In genomic region chr2:130425112-130425511, GRCm38 (mm10) we compare ENCODE assay signal across 9 mouse cellular contexts. TPM values are rescaled to one million over a fixed set of nuclear protein-coding genes. Genes with fewer than 3 reads are reported as not detected.
DNase-seq lines count a peak whose midpoint lies in the region; ATAC-seq and TF ChIP-seq lines count a peak whose summit lies in the region.
"Had no signal": no experiment of that assay in that cellular context is flagged by ENCODE, and none has a peak within 500 bp of the region (broad histone marks: within the 10 kb centered on the region; RNA-seq: fewer than 3 reads in every experiment).

No protein-coding gene starts in this region.

- H3K27me3 ChIP-seq in liver, adult 2 months (ENCODE audit: control insufficient read depth, insufficient read depth, low read length) = no peaks in the 10 kb centered on the region
- no peaks in the 10 kb centered on the region for H3K27me3 ChIP-seq in embryonic facial prominence, embryonic 10.5 days (replicated peaks; ENCODE audit: low read depth, poor library complexity, severe bottlenecking)
- H3K27me3 ChIP-seq in intestine, embryonic 16.5 days (replicated peaks; ENCODE audit: control insufficient read depth, insufficient read depth, low read length) = no peaks in the 10 kb centered on the region
- H3K27me3 ChIP-seq in neural tube, embryonic 12.5 days (replicated peaks) = no peaks in the 10 kb centered on the region

- TF ChIP-seq POLR2A in liver, adult 2 months (IDR thresholded peaks at IDR 0.05; ENCODE audit: extremely low read depth, insufficient read depth, low read length) = no peak

- peak overlapping the region; percentile 92 for H3K4me2 ChIP-seq in intestine, embryonic 16.5 days (ENCODE audit: low read depth, low read length)
- H3K4me2 ChIP-seq in neural tube, embryonic 12.5 days (replicated peaks) = peak overlapping the region; percentile 72

- H3K27ac ChIP-seq in liver, adult 2 months (replicated peaks; ENCODE audit: insufficient read depth, low read depth, low read length) = no peak overlapping the region
- H3K27ac ChIP-seq in embryonic facial prominence, embryonic 10.5 days (replicated peaks) = peak overlapping the region; percentile 96
- H3K27ac ChIP-seq in intestine, embryonic 16.5 days (ENCODE audit: low read length) = peak overlapping the region; percentile 90
- no peak overlapping the region for H3K27ac ChIP-seq in neural tube, embryonic 12.5 days

- H3K4me3 ChIP-seq in liver, adult 2 months (ENCODE audit: insufficient read depth, low read depth, low read length) = peak overlapping the region; percentile 84; the same call in 1 of the 2 replicates
- peak overlapping the region; percentile 78 for H3K4me3 ChIP-seq in embryonic facial prominence, embryonic 10.5 days
- peak overlapping the region; percentile 94 for H3K4me3 ChIP-seq in intestine, embryonic 16.5 days (ENCODE audit: low read length)
- H3K4me3 ChIP-seq in neural tube, embryonic 12.5 days = peak overlapping the region; percentile 76

- DNase-seq in liver, adult 2 months (ENCODE audit: extremely low read depth, low read depth, low spot score) = no peak
- DNase-seq in liver = no peak
- no peak for DNase-seq in embryonic facial prominence, embryonic 10.5 days (ENCODE audit: low spot score)
- no peak for DNase-seq in adrenal gland, adult 8-10 months
- DNase-seq in urinary bladder, adult 18-20 months (ENCODE audit: low spot score in 2 of 2) = no peak
- DNase-seq in thymus, postnatal 14 days = no peak

- no peaks in the 10 kb centered on the region for H3K9me3 ChIP-seq in embryonic facial prominence, embryonic 10.5 days
- H3K9me3 ChIP-seq in intestine, embryonic 16.5 days (ENCODE audit: control insufficient read depth, low read length) = no peaks in the 10 kb centered on the region
- no peaks in the 10 kb centered on the region for H3K9me3 ChIP-seq in neural tube, embryonic 12.5 days

- H3K9ac ChIP-seq in liver, adult 2 months (ENCODE audit: low read depth, low read length) = peak overlapping the region; percentile 82
- peak overlapping the region; percentile 91 for H3K9ac ChIP-seq in intestine, embryonic 16.5 days (ENCODE audit: low read depth, low read length)
- peak overlapping the region; percentile 77 for H3K9ac ChIP-seq in neural tube, embryonic 12.5 days

- H3K36me3 ChIP-seq in liver, adult 2 months (ENCODE audit: control insufficient read depth, insufficient read depth, low read length) = no peaks in the 10 kb centered on the region
- peaks cover 46% of the 10 kb centered on the region for H3K36me3 ChIP-seq in embryonic facial prominence, embryonic 10.5 days (replicated peaks)
- H3K36me3 ChIP-seq in intestine, embryonic 16.5 days (ENCODE audit: control insufficient read depth, insufficient read depth, low read length) = 0 out of 2 replicates have a peak, but pooled peaks cover 4% of the 10 kb centered on the region
- H3K36me3 ChIP-seq in neural tube, embryonic 12.5 days = no peaks in the 10 kb centered on the region

- 38% methylated on average over 5 of the region's 5 CpGs for WGBS in liver, adult 2 months
- 64% methylated on average over 5 of the region's 5 CpGs for WGBS in embryonic facial prominence, embryonic 10.5 days
- WGBS in intestine, embryonic 16.5 days = 37% methylated on average over 5 of the region's 5 CpGs
- 53% methylated on average over 5 of the region's 5 CpGs for WGBS in neural tube, embryonic 12.5 days

- H3K79me2 ChIP-seq in liver, adult 2 months (ENCODE audit: control insufficient read depth, insufficient read depth, low read length) = peaks cover 3% of the 10 kb centered on the region; the same call in 1 of the 2 replicates

- no peak for TF ChIP-seq CTCF in liver, adult 2 months (IDR thresholded peaks at IDR 0.05; ENCODE audit: low read depth, low read length)

- peaks cover 5% of the 10 kb centered on the region for H3K4me1 ChIP-seq in liver, adult 2 months (ENCODE audit: control insufficient read depth, insufficient read depth, low read length)
- peaks cover 30% of the 10 kb centered on the region for H3K4me1 ChIP-seq in embryonic facial prominence, embryonic 10.5 days
- H3K4me1 ChIP-seq in intestine, embryonic 16.5 days (ENCODE audit: control insufficient read depth, insufficient read depth, low read length) = peaks cover 13% of the 10 kb centered on the region
- H3K4me1 ChIP-seq in neural tube, embryonic 12.5 days = peaks cover 22% of the 10 kb centered on the region

- ATAC-seq in intestine, embryonic 16.5 days = no peak
- ATAC-seq in neural tube, embryonic 12.5 days (ENCODE audit: low FRiP score, low read depth) = no peak

RNA-seq across cellular contexts. Expression of gene Pced1a, which starts 0.6 kb away (rescaled TPM):
- total RNA-seq in liver, adult 2 months (2014; rRNA removed) = 6.3 and 7.2 TPM in 2 replicates
- 23.3 and 29.0 TPM in 2 replicates for polyA plus RNA-seq in liver, adult 2 months (2012; rRNA removed)
- 13.9 and 14.0 TPM in 2 replicates for polyA plus RNA-seq in embryonic facial prominence, embryonic 10.5 days (2016; fragmentation: Nextera tagmentation; extraction: Ambion mirVana)
- polyA plus RNA-seq in intestine, embryonic 16.5 days (2015; fragmentation: Nextera tagmentation; extraction: Ambion mirVana) = 10.7 and 13.2 TPM in 2 replicates
- 11.8 TPM in 2 replicates for polyA plus RNA-seq in neural tube, embryonic 12.5 days (2016; fragmentation: Nextera tagmentation; extraction: Ambion mirVana)
- total RNA-seq in adrenal gland, adult 8-10 months (2022) = 10 to 100 TPM; 17.4 to 24.5 (median 19.7) TPM

RNA-seq across cellular contexts. Expression of gene Vps16, which starts 1.0 kb away (rescaled TPM):
- 25.6 and 27.2 TPM in 2 replicates for total RNA-seq in liver, adult 2 months (2014; rRNA removed)
- polyA plus RNA-seq in liver, adult 2 months (2012; rRNA removed) = 22.6 and 43.2 TPM in 2 replicates
- polyA plus RNA-seq in embryonic facial prominence, embryonic 10.5 days (2016; fragmentation: Nextera tagmentation; extraction: Ambion mirVana) = 112 and 122 TPM in 2 replicates
- 75.0 and 81.5 TPM in 2 replicates for polyA plus RNA-seq in intestine, embryonic 16.5 days (2015; fragmentation: Nextera tagmentation; extraction: Ambion mirVana)
- 104 and 120 TPM in 2 replicates for polyA plus RNA-seq in neural tube, embryonic 12.5 days (2016; fragmentation: Nextera tagmentation; extraction: Ambion mirVana)
- total RNA-seq in adrenal gland, adult 8-10 months (2022) = 10 to 100 TPM; 71.0 to 93.1 (median 71.7) TPM

RNA-seq across cellular contexts. Expression of gene Tmem239, which starts 18.8 kb away (rescaled TPM):
- not detected in 2 replicates for total RNA-seq in liver, adult 2 months (2014; rRNA removed)
- polyA plus RNA-seq in liver, adult 2 months (2012; rRNA removed) = not detected in 2 replicates
- polyA plus RNA-seq in embryonic facial prominence, embryonic 10.5 days (2016; fragmentation: Nextera tagmentation; extraction: Ambion mirVana) = not detected in 2 replicates
- not detected in 2 replicates for polyA plus RNA-seq in intestine, embryonic 16.5 days (2015; fragmentation: Nextera tagmentation; extraction: Ambion mirVana)
- polyA plus RNA-seq in neural tube, embryonic 12.5 days (2016; fragmentation: Nextera tagmentation; extraction: Ambion mirVana) = not detected in 2 replicates
- not detected for total RNA-seq in adrenal gland, adult 8-10 months (2022)
- total RNA-seq: common myeloid progenitor, adult 5-6 weeks had no signal

RNA-seq across cellular contexts. Expression of gene 1700020A23Rik, which starts 20.1 kb away (rescaled TPM):
- not detected in 2 replicates for total RNA-seq in liver, adult 2 months (2014; rRNA removed)
- not detected in 2 replicates for polyA plus RNA-seq in liver, adult 2 months (2012; rRNA removed)
- not detected in 2 replicates for polyA plus RNA-seq in embryonic facial prominence, embryonic 10.5 days (2016; fragmentation: Nextera tagmentation; extraction: Ambion mirVana)
- polyA plus RNA-seq in intestine, embryonic 16.5 days (2015; fragmentation: Nextera tagmentation; extraction: Ambion mirVana) = 0.32 TPM in 1 of 2 replicates, not detected in the other
- polyA plus RNA-seq in neural tube, embryonic 12.5 days (2016; fragmentation: Nextera tagmentation; extraction: Ambion mirVana) = 0.29 TPM in 1 of 2 replicates, not detected in the other
- 1 to 10 TPM in 1 of 4 experiments, not detected in 3; 4.6 TPM for total RNA-seq in adrenal gland, adult 8-10 months (2022)
- total RNA-seq: common myeloid progenitor, adult 5-6 weeks had no signal

RNA-seq across cellular contexts. Expression of gene Gm28372, which starts 20.1 kb away (rescaled TPM):
- total RNA-seq in liver, adult 2 months (2014; rRNA removed) = not detected in 2 replicates
- polyA plus RNA-seq in liver, adult 2 months (2012; rRNA removed) = not detected in 2 replicates
- polyA plus RNA-seq in embryonic facial prominence, embryonic 10.5 days (2016; fragmentation: Nextera tagmentation; extraction: Ambion mirVana) = 0.08 TPM in 1 of 2 replicates, not detected in the other
- not detected in 2 replicates for polyA plus RNA-seq in intestine, embryonic 16.5 days (2015; fragmentation: Nextera tagmentation; extraction: Ambion mirVana)
- 0.10 and 0.13 TPM in 2 replicates for polyA plus RNA-seq in neural tube, embryonic 12.5 days (2016; fragmentation: Nextera tagmentation; extraction: Ambion mirVana)
- total RNA-seq in adrenal gland, adult 8-10 months (2022) = not detected
- total RNA-seq: common myeloid progenitor, adult 5-6 weeks had no signal

Comparison
In these comparisons a context has a peak if more than half of its experiments do, and no peak if none do; other contexts are left out.
1. H3K27ac ChIP-seq: peak in embryonic facial prominence, embryonic 10.5 days (single experiment) and intestine, embryonic 16.5 days (single experiment); none in liver, adult 2 months (single experiment) and neural tube, embryonic 12.5 days (single experiment).
2. Peak in every context shown above with its lines, with median percentiles within 50 percentile points of each other: H3K4me3 ChIP-seq and H3K9ac ChIP-seq.